Mouse (Mus musculus): ENCODE data around the gene Gm9903. TPM values are rescaled to one million over a fixed set of nuclear protein-coding genes. Genes with fewer than 3 reads are reported as not detected.

Gm9903 gene
- total and polyA plus RNA-seq, 3 experiments: 1.0 to 2.5 (median 1.1) TPM

DNA sequence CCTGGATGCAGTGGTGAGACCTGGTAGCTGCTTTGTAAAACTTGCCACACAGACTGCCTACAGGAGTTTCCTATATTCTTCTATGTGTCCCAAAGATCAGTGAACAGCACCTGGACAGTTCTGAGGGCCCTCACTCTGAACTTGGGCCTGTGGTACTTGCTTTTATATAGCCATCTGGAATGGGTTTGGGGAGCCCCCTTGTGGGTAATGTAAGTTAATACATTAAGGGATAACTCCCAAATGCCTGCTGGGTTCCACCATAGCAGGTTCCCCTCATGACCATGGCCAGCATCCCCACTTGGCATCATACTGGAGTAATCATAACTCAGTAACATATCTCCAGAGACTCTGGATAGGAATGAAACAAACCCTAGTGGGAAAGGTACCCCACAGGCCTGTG is 38.5 kb downstream of the Gm9903 start:
- Histone ChIP-seq H3K27me3 (ENCODE audit: control insufficient read depth, insufficient read depth, low read length) (no peaks in the 10 kb centered on the region), H3K27ac (no peak overlapping the region), H3K36me3 (ENCODE audit: control insufficient read depth, insufficient read depth, low read length) (no peaks in the 10 kb centered on the region), H3K9ac (ENCODE audit: low read depth, low read length) (no peak overlapping the region), H3K79me2 (replicated peaks; ENCODE audit: control insufficient read depth, insufficient read depth, low read length) (no peaks in the 10 kb centered on the region), H3K4me1 (ENCODE audit: control insufficient read depth, insufficient read depth, low read length) (no peaks in the 10 kb centered on the region), H3K4me3 (no peak overlapping the region)
- TF ChIP-seq EP300 (IDR thresholded peaks at IDR 0.05; ENCODE audit: insufficient read depth, low read depth, low read length) (no peak), CTCF (IDR thresholded peaks at IDR 0.05) (peak; percentile 75), POLR2A (IDR thresholded peaks at IDR 0.05; ENCODE audit: insufficient read depth, low read depth, low read length) (no peak)
- DNase-seq: no peak
- intact Hi-C loops (cut with DNase I): no loop called here

DNA sequence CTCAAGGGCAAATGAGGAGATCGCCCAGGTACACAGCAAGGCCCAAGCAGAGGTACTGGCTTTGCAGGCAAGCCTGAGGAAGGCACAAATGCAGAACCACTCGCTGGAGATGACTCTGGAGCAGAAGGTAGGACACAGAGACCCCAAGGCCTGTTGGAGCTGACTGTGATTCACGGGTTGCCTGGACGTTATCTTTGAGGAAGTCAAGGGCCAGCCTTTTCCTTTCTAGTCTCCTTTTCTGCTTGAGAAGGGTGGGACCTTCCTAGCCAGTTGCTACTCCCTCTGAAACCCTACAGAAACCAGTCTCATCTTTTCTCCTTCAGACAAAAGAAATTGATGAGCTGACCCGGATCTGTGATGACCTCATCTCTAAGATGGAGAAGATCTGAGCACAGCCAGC is 41.9 kb downstream of the Gm9903 start:
- WGBS: 54% methylated on average over 5 of the region's 5 CpGs
- Histone ChIP-seq H3K4me1 (ENCODE audit: control insufficient read depth, insufficient read depth, low read length) (no peaks in the 10 kb centered on the region), H3K9ac (ENCODE audit: low read depth, low read length) (no peak overlapping the region), H3K79me2 (replicated peaks; ENCODE audit: control insufficient read depth, insufficient read depth, low read length) (no peaks in the 10 kb centered on the region), H3K27ac (no peak overlapping the region), H3K36me3 (ENCODE audit: control insufficient read depth, insufficient read depth, low read length) (no peaks in the 10 kb centered on the region), H3K4me3 (no peak overlapping the region), H3K27me3 (ENCODE audit: control insufficient read depth, insufficient read depth, low read length) (no peaks in the 10 kb centered on the region)
- DNase-seq: no peak
- intact Hi-C loops (cut with DNase I): no loop called here
- no peak for TF ChIP-seq POLR2A (IDR thresholded peaks at IDR 0.05; ENCODE audit: insufficient read depth, low read depth, low read length)
- TF ChIP-seq EP300 (IDR thresholded peaks at IDR 0.05; ENCODE audit: insufficient read depth, low read depth, low read length): no peak
- no peak for TF ChIP-seq CTCF (IDR thresholded peaks at IDR 0.05)

DNA sequence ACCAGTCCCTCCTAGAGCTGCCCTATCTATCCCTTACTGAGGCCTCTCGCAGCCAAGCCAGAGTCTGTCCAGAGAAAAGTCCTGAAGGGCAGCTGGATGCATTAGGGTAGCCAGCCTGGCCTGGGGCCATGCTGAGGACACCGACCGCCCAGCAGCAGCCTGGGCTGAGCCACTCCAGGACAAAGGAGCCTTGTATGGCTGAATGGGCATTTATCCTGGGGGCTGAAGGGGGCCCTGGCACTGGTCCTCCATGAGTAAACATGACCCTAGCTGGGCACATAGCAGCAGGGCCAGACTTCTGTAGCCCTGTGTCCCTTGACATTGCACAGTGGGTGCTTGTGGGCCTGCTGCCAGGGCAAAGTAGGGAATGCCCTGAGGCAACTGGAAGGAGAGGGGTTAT is 44.7 kb downstream of the Gm9903 start:
- Histone ChIP-seq H3K27ac (no peak overlapping the region), H3K4me3 (no peak overlapping the region), H3K79me2 (replicated peaks; ENCODE audit: control insufficient read depth, insufficient read depth, low read length) (no peaks in the 10 kb centered on the region), H3K4me1 (ENCODE audit: control insufficient read depth, insufficient read depth, low read length) (no peaks in the 10 kb centered on the region), H3K27me3 (ENCODE audit: control insufficient read depth, insufficient read depth, low read length) (no peaks in the 10 kb centered on the region), H3K36me3 (ENCODE audit: control insufficient read depth, insufficient read depth, low read length) (no peaks in the 10 kb centered on the region), H3K9ac (ENCODE audit: low read depth, low read length) (no peak overlapping the region)
- WGBS: 41% methylated on average over 3 of the region's 3 CpGs
- DNase-seq: peak in 1 of 2 experiments; percentile 39
- TF ChIP-seq CTCF (IDR thresholded peaks at IDR 0.05): no peak
- TF ChIP-seq POLR2A (IDR thresholded peaks at IDR 0.05; ENCODE audit: insufficient read depth, low read depth, low read length): no peak
- TF ChIP-seq EP300 (IDR thresholded peaks at IDR 0.05; ENCODE audit: insufficient read depth, low read depth, low read length): no peak
- intact Hi-C loops (cut with DNase I): no loop called here

DNA sequence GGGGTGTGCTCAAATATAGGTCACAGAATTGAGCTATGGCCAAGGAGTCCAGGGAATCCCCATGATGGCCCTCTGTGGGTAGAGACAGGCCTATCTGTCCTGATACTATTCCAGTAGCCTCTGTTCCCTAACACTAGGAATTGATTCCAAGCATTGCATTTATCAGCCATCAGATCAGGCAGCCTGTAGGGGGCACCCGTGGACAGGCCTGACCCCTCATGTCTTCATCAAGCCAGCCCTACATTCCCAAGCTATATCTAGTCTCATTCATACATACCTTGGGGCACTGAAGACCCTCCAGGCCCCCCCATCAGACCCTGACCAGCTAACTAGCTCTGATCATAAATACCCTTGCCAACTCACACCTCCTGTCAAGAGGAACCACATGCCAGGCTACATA is 46.2 kb downstream of the Gm9903 start:
- intact Hi-C loops (cut with DNase I): no loop called here
- Histone ChIP-seq H3K9ac (ENCODE audit: low read depth, low read length) (no peak overlapping the region), H3K27me3 (ENCODE audit: control insufficient read depth, insufficient read depth, low read length) (no peaks in the 10 kb centered on the region), H3K27ac (no peak overlapping the region), H3K36me3 (ENCODE audit: control insufficient read depth, insufficient read depth, low read length) (no peaks in the 10 kb centered on the region), H3K4me3 (no peak overlapping the region), H3K79me2 (replicated peaks; ENCODE audit: control insufficient read depth, insufficient read depth, low read length) (no peaks in the 10 kb centered on the region), H3K4me1 (ENCODE audit: control insufficient read depth, insufficient read depth, low read length) (no peaks in the 10 kb centered on the region)
- TF ChIP-seq CTCF (IDR thresholded peaks at IDR 0.05) (peak; percentile 76), POLR2A (IDR thresholded peaks at IDR 0.05; ENCODE audit: insufficient read depth, low read depth, low read length) (no peak), EP300 (IDR thresholded peaks at IDR 0.05; ENCODE audit: insufficient read depth, low read depth, low read length) (no peak)
- WGBS: 0% methylated on average over 1 of the region's 1 CpGs
- peak; percentile 36 to 61 for DNase-seq

DNA sequence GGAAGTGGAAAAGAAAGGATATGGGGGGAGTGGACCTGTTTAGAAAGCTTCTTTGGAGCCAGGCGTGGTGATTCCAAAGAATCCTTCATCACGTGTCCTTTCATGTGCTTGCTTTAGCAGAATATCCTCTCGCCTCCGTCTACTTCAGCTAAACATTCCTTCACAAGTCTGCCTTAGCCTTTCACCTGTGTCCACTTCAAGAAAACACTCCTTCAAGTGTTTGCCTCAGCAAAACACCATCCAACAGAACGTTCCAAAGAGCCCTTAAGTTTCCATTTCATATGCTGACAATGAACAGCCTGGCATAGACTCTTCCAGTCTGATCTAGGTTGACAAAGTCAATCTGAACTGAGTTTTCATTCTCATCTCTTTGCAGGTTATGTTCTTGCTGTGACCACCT is 48.5 kb downstream of the Gm9903 start:
- intact Hi-C loops (cut with DNase I): no loop called here
- Histone ChIP-seq H3K36me3 (ENCODE audit: control insufficient read depth, insufficient read depth, low read length) (no peaks in the 10 kb centered on the region), H3K27me3 (ENCODE audit: control insufficient read depth, insufficient read depth, low read length) (no peaks in the 10 kb centered on the region), H3K4me3 (no peak overlapping the region), H3K4me1 (ENCODE audit: control insufficient read depth, insufficient read depth, low read length) (peaks cover 2% of the 10 kb centered on the region), H3K79me2 (replicated peaks; ENCODE audit: control insufficient read depth, insufficient read depth, low read length) (no peaks in the 10 kb centered on the region), H3K27ac (no peak overlapping the region), H3K9ac (ENCODE audit: low read depth, low read length) (no peak overlapping the region)
- DNase-seq: no peak
- TF ChIP-seq CTCF (IDR thresholded peaks at IDR 0.05) (no peak), EP300 (IDR thresholded peaks at IDR 0.05; ENCODE audit: insufficient read depth, low read depth, low read length) (no peak), POLR2A (IDR thresholded peaks at IDR 0.05; ENCODE audit: insufficient read depth, low read depth, low read length) (no peak)
- WGBS: 76% methylated on average over 5 of the region's 5 CpGs

DNA sequence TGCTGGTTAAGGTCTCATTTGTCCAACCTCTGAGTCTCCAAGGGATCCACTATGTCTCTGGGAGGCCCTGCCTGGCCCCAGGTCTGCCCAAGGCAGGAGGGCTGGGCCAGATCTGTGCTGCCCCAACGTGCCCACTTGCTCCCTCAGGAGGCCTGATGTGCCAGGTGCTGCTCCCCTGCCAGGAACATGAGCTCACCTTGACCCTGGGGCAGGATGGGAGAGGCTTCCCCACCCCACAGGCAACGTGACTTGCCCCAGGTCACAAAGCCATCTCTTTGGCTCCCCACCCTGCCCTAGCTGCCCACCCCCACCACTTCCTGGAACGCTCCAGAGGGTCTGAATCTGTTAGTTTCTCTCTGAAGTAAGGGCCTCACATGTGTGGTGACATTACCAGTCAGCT is 51.3 kb downstream of the Gm9903 start:
- Histone ChIP-seq H3K27ac (no peak overlapping the region; the same call in 1 of the 2 replicates), H3K79me2 (replicated peaks; ENCODE audit: control insufficient read depth, insufficient read depth, low read length) (no peaks in the 10 kb centered on the region), H3K27me3 (ENCODE audit: control insufficient read depth, insufficient read depth, low read length) (no peaks in the 10 kb centered on the region), H3K4me1 (ENCODE audit: control insufficient read depth, insufficient read depth, low read length) (peaks cover 3% of the 10 kb centered on the region), H3K4me3 (no peak overlapping the region), H3K9ac (ENCODE audit: low read depth, low read length) (no peak overlapping the region), H3K36me3 (ENCODE audit: control insufficient read depth, insufficient read depth, low read length) (no peaks in the 10 kb centered on the region)
- TF ChIP-seq EP300 (IDR thresholded peaks at IDR 0.05; ENCODE audit: insufficient read depth, low read depth, low read length) (no peak), CTCF (IDR thresholded peaks at IDR 0.05) (no peak), POLR2A (IDR thresholded peaks at IDR 0.05; ENCODE audit: insufficient read depth, low read depth, low read length) (no peak)
- intact Hi-C loops (cut with DNase I): loop anchor here (5.0 kb wide), 1 partner anchor 271 kb away; no protein-coding TSS in a partner anchor
- WGBS: 54% methylated on average over 3 of the region's 3 CpGs
- no peak for DNase-seq

Other genes with a start within 250 kb of the Gm9903 start
- not detected for gene Nkx1-1, start 195.9 kb upstream of the Gm9903 start, total RNA-seq (2021)
- gene Nkx1-1, start 195.9 kb upstream of the Gm9903 start, polyA plus RNA-seq (2012; rRNA removed): not detected in 2 replicates
- gene Fam53a, start 290 bp upstream of the Gm9903 start, total RNA-seq (2021): 10 to 100 TPM; 26.1 to 26.9 TPM
- 19.7 and 22.8 TPM in 2 replicates for gene Fam53a, start 290 bp upstream of the Gm9903 start, polyA plus RNA-seq (2012; rRNA removed)
- gene Slbp, start 22.6 kb downstream of the Gm9903 start, total RNA-seq (2021): 10 to 100 TPM; 10.6 to 12.7 TPM
- 7.7 and 13.8 TPM in 2 replicates for gene Slbp, start 22.6 kb downstream of the Gm9903 start, polyA plus RNA-seq (2012; rRNA removed)
- 1 to 10 TPM; 1.4 to 3.1 TPM for gene Tacc3, start 28.2 kb downstream of the Gm9903 start, total RNA-seq (2021)
- gene Tacc3, start 28.2 kb downstream of the Gm9903 start, polyA plus RNA-seq (2012; rRNA removed): 1.8 and 2.6 TPM in 2 replicates
- gene Tmem129, start 28.5 kb downstream of the Gm9903 start, total RNA-seq (2021): 10 to 100 TPM; 19.3 to 21.8 TPM
- gene Tmem129, start 28.5 kb downstream of the Gm9903 start, polyA plus RNA-seq (2012; rRNA removed): 40.1 and 49.0 TPM in 2 replicates
- gene Fgfr3, start 91.7 kb downstream of the Gm9903 start, total RNA-seq (2021): 10 to 100 TPM in 1 of 2 experiments, 1 to 10 TPM in 1; 8.6 to 10.1 TPM
- gene Fgfr3, start 91.7 kb downstream of the Gm9903 start, polyA plus RNA-seq (2012; rRNA removed): 15.1 and 15.4 TPM in 2 replicates
- 100 to 1,000 TPM; 140 to 148 TPM for gene Letm1, start 152.9 kb downstream of the Gm9903 start, total RNA-seq (2021)
- gene Letm1, start 152.9 kb downstream of the Gm9903 start, polyA plus RNA-seq (2012; rRNA removed): 60.2 and 82.8 TPM in 2 replicates
- gene Nsd2, start 190.8 kb downstream of the Gm9903 start, total RNA-seq (2021): 10 to 100 TPM; 25.8 to 27.6 TPM
- gene Nsd2, start 190.8 kb downstream of the Gm9903 start, polyA plus RNA-seq (2012; rRNA removed): 3.0 and 5.7 TPM in 2 replicates

Data from heart, adult 2 months (tissue).